Mouse (Mus musculus) lung, adult 2 months (tissue): ENCODE results near the gene Mlec.

ENCODE experiments used
- CTCF ChIP-seq: fragments of 200-500 bp; IDR thresholded peaks from 2 replicates; pipeline ENCODE4 v1.5.1; 2011; ENCODE audit warnings: mild to moderate bottlenecking, low read length, control low read depth; ENCODE audit not compliant: insufficient read depth
- POLR2A ChIP-seq: fragments of 200-500 bp; IDR thresholded peaks from 2 replicates; pipeline ENCODE4 v1.6.1; 2011; ENCODE audit warnings: low read depth, mild to moderate bottlenecking, control low read depth, low read length, borderline replicate concordance; ENCODE audit errors: extremely low read depth

DNA sequence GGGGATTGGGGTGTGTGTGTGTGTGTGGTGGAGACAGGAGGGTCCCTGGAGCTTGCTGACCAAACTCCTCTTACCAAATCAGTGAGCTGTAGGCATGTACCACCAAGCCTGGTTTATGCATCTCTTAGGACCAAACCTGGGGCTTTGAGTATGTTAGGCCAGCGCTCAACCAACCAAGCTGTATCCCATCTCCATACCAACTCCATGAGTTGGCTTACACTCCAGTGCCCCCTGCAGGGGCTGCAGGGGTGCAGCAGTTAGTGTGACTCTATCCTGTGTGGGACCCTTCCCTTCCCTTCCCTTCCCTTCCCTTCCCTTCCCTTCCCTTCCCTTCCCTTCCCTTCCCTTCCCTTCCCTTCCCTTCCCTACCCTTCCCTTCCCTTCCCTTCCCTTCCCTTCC, 16.6 kb upstream of the Mlec start:
- TF ChIP-seq POLR2A = no peak
- TF ChIP-seq CTCF = peak; percentile 69
